Mouse (Mus musculus) neural tube, embryonic 14.5 days (tissue): ENCODE measurements around the gene Gm20388. TPM values are rescaled to one million over a fixed set of nuclear protein-coding genes. Genes with fewer than 3 reads are reported as not detected.

Experiments used
- ATAC-seq: fragments of 200-750 bp; cut with Nextera tagmentation; 2 replicates; pipeline ENCODE4 v1.8.0; 2017; ENCODE audit warnings: low read depth, mild to moderate bottlenecking, moderate TSS enrichment, moderate library complexity
- H3K27ac ChIP-seq: fragments of 300-500 bp; sonication (generic); 2 replicates; pipeline ENCODE4 v1.5.1; 2014; ENCODE audit warnings: low read depth, mild to moderate bottlenecking, control low read depth, low read length, moderate library complexity, mixed read lengths
- H3K27me3 ChIP-seq: fragments of 300-500 bp; sonication (generic); 2 replicates; pipeline ENCODE4 v1.6.1; 2014; ENCODE audit warnings: low read length; ENCODE audit not compliant: control insufficient read depth, insufficient read depth
- H3K36me3 ChIP-seq: fragments of 300-500 bp; sonication (generic); 2 replicates; pipeline ENCODE4 v1.6.1; 2014; ENCODE audit warnings: low read length, mixed read lengths; ENCODE audit not compliant: control insufficient read depth, insufficient read depth
- H3K4me1 ChIP-seq: fragments of 300-500 bp; sonication (generic); 2 replicates; pipeline ENCODE4 v1.6.1; 2014; ENCODE audit warnings: low read length; ENCODE audit not compliant: control insufficient read depth, insufficient read depth
- H3K4me2 ChIP-seq: fragments of 300-500 bp; sonication (generic); 2 replicates; pipeline ENCODE4 v1.6.1; 2014; ENCODE audit warnings: mild to moderate bottlenecking, low read depth, low read length, control low read depth
- H3K4me3 ChIP-seq: fragments of 300-500 bp; sonication (generic); 2 replicates; pipeline ENCODE4 v1.5.1; 2014; ENCODE audit warnings: low read depth, low read length, control low read depth, mixed read lengths
- H3K9ac ChIP-seq: fragments of 300-500 bp; sonication (generic); replicated peaks from 2 replicates; pipeline ENCODE4 v1.6.1; 2014; ENCODE audit warnings: low read depth, mild to moderate bottlenecking, control low read depth, low read length, mixed read lengths
- H3K9me3 ChIP-seq: fragments of 300-500 bp; sonication (generic); 2 replicates; pipeline ENCODE4 v1.6.1; 2016; ENCODE audit warnings: low read length; ENCODE audit not compliant: control insufficient read depth
- WGBS: fragments of 180-500 bp; shearing (Covaris S2); extraction: QIAGEN DNeasy Blood & Tissue Kit; methylation state at CpG from one replicate; pipeline ENCODE4 v1.1.7; 2014; 5-methylcytosine and 5-hydroxymethylcytosine counted together
- polyA plus RNA-seq: library from polyadenylated mRNA; unstranded; fragments of >200 nt; fragmentation: Nextera tagmentation; extraction: Ambion mirVana; gene quantifications from 2 replicates; pipeline ENCODE4 v1.2.1, GENCODE M21; 2014

Gm20388 gene
- polyA plus RNA-seq, 1 experiment from 2014 or later, result 10.3 TPM

GRCm38 (mm10) chr8:121126694-121127093 lies 1216.1 kb downstream of the Gm20388 start:
- no peak for ATAC-seq
- no peak overlapping the region for H3K9ac ChIP-seq
- peaks cover 63% of the 10 kb centered on the region for H3K27me3 ChIP-seq
- no peaks in the 10 kb centered on the region for H3K9me3 ChIP-seq
- H3K4me3 ChIP-seq, result no peak overlapping the region
- no peak overlapping the region for H3K4me2 ChIP-seq
- 3% methylated on average over 6 of the region's 6 CpGs for WGBS
- H3K4me1 ChIP-seq, result no peaks in the 10 kb centered on the region; the same call in 1 of the 2 replicates
- no peak overlapping the region for H3K27ac ChIP-seq
- no peaks in the 10 kb centered on the region for H3K36me3 ChIP-seq

- H3K27me3 ChIP-seq, result peaks cover 57% of the 10 kb centered on the region
- no peak overlapping the region for H3K4me2 ChIP-seq
- no peaks in the 10 kb centered on the region; the same call in 1 of the 2 replicates for H3K4me1 ChIP-seq
- ATAC-seq, result no peak
- WGBS, result 1% methylated on average over 11 of the region's 11 CpGs
- no peaks in the 10 kb centered on the region for H3K36me3 ChIP-seq
- no peak overlapping the region for H3K4me3 ChIP-seq
- H3K27ac ChIP-seq, result no peak overlapping the region
- no peaks in the 10 kb centered on the region for H3K9me3 ChIP-seq
- H3K9ac ChIP-seq, result no peak overlapping the region
Observed at GRCm38 (mm10) chr8:121127291-121127701, 1216.7 kb downstream of the Gm20388 start.

- no peak within 1 kb of the TSS for H3K9ac ChIP-seq
- H3K4me2 ChIP-seq, result peak within 1 kb of the TSS; percentile 14
- no peaks in the 10 kb centered on the region; the same call in 1 of the 2 replicates for H3K4me1 ChIP-seq
- peak within 1 kb of the TSS; percentile 7; the same call in 1 of the 2 replicates for H3K4me3 ChIP-seq
- no peak within 1 kb of the TSS for H3K27ac ChIP-seq
- ATAC-seq, result no peak
- WGBS, result under 1% methylated on average over 42 of the region's 43 CpGs
- H3K9me3 ChIP-seq, result no peaks in the 10 kb centered on the region
- peaks cover 52% of the 10 kb centered on the region for H3K27me3 ChIP-seq
- no peaks in the 10 kb centered on the region for H3K36me3 ChIP-seq
Observed at GRCm38 (mm10) chr8:121127756-121128375, 1217.2 kb downstream of the Gm20388 start, which contains the start of gene Foxl1. TSS of gene Foxl1 (plus strand) at chr8:121127940.

GRCm38 (mm10) chr8:121128531-121129264 lies 1218.1 kb downstream of the Gm20388 start:
- H3K27me3 ChIP-seq, result peaks cover 43% of the 10 kb centered on the region
- H3K4me3 ChIP-seq, result peak overlapping the region; percentile 7; the same call in 1 of the 2 replicates
- ATAC-seq, result no peak
- WGBS, result 2% methylated on average over 41 of the region's 55 CpGs
- H3K36me3 ChIP-seq, result no peaks in the 10 kb centered on the region
- H3K4me2 ChIP-seq, result peak overlapping the region; percentile 14
- H3K4me1 ChIP-seq, result no peaks in the 10 kb centered on the region; the same call in 1 of the 2 replicates
- H3K27ac ChIP-seq, result no peak overlapping the region
- H3K9me3 ChIP-seq, result no peaks in the 10 kb centered on the region
- no peak overlapping the region for H3K9ac ChIP-seq

- H3K4me2 ChIP-seq, result no peak overlapping the region
- 12% methylated on average over 16 of the region's 16 CpGs for whole genome bisulfite sequencing
Observed at GRCm38 (mm10) chr8:121129265-121129940, 1218.8 kb downstream of the Gm20388 start.

GRCm38 (mm10) chr8:121130522-121130921 lies 1219.9 kb downstream of the Gm20388 start:
- H3K4me3 ChIP-seq, result no peak overlapping the region
- no peak overlapping the region for H3K4me2 ChIP-seq
- 37% methylated on average over 5 of the region's 5 CpGs for WGBS
- no peaks in the 10 kb centered on the region for H3K36me3 ChIP-seq
- H3K4me1 ChIP-seq, result no peaks in the 10 kb centered on the region; the same call in 1 of the 2 replicates
- no peak overlapping the region for H3K27ac ChIP-seq
- no peak overlapping the region for H3K9ac ChIP-seq
- H3K9me3 ChIP-seq, result no peaks in the 10 kb centered on the region
- peaks cover 30% of the 10 kb centered on the region for H3K27me3 ChIP-seq
- no peak for ATAC-seq

More at GRCm38 (mm10) chr8:121129265-121129940, 1218.8 kb downstream of the Gm20388 start:
- no peaks in the 10 kb centered on the region; the same call in 1 of the 2 replicates for H3K4me1 ChIP-seq
- H3K27ac ChIP-seq, result no peak overlapping the region
- peaks cover 38% of the 10 kb centered on the region for H3K27me3 ChIP-seq
- no peak overlapping the region for H3K9ac ChIP-seq
- no peak for ATAC-seq
- no peaks in the 10 kb centered on the region for H3K36me3 ChIP-seq
- H3K9me3 ChIP-seq, result no peaks in the 10 kb centered on the region
- no peak overlapping the region for H3K4me3 ChIP-seq

- no peak overlapping the region for H3K9ac ChIP-seq
- H3K36me3 ChIP-seq, result no peaks in the 10 kb centered on the region
- H3K4me2 ChIP-seq, result no peak overlapping the region
- no peak overlapping the region for H3K27ac ChIP-seq
- H3K9me3 ChIP-seq, result no peaks in the 10 kb centered on the region
- 63% methylated on average over 5 of the region's 5 CpGs for WGBS
- no peaks in the 10 kb centered on the region; the same call in 1 of the 2 replicates for H3K4me1 ChIP-seq
- ATAC-seq, result no peak
- H3K4me3 ChIP-seq, result no peak overlapping the region
- H3K27me3 ChIP-seq, result peaks cover 17% of the 10 kb centered on the region
Observed at GRCm38 (mm10) chr8:121132961-121133513, 1222.4 kb downstream of the Gm20388 start.

GRCm38 (mm10) chr8:121134102-121134501 lies 1223.5 kb downstream of the Gm20388 start:
- no peak overlapping the region for H3K27ac ChIP-seq
- H3K4me1 ChIP-seq, result no peaks in the 10 kb centered on the region
- H3K4me2 ChIP-seq, result no peak overlapping the region
- no peak for ATAC-seq
- 91% methylated on average over 10 of the region's 10 CpGs for WGBS
- H3K27me3 ChIP-seq, result peaks cover 9% of the 10 kb centered on the region
- H3K4me3 ChIP-seq, result no peak overlapping the region
- H3K9me3 ChIP-seq, result no peaks in the 10 kb centered on the region
- H3K9ac ChIP-seq, result no peak overlapping the region
- no peaks in the 10 kb centered on the region for H3K36me3 ChIP-seq
